Mouse (Mus musculus): Measurements from ENCODE around the gene Tmtc2.

DNA sequence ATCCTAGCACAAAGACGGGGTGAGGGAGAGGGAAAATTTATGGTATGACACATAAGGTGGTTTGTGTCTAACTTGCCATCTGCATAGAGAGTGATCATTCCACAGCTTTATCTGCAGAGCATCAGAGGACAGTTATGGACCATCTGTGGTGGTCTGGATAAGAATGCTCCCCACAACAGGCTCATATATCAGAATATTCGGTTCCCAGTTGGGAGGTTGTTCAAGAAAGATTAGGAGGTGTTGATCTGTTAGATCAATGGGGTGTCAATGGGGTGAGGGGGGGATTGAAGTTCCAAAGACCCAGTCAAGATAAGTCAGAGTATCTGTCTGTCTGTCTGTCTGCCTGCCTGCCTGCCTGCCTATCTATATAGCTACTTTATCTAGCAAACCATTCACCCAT, 69.8 kb downstream of the Tmtc2 start:
- no peak for TF ChIP-seq GATA1 (IDR thresholded peaks at IDR 0.05; ENCODE audit: borderline replicate concordance, low read length)
- no peak for TF ChIP-seq FLI1 (IDR thresholded peaks at IDR 0.05; ENCODE audit: low read length)

All from megakaryocyte, embryonic 14.5 days (primary cell).